Mouse (Mus musculus) heart, embryonic 16.5 days (tissue): ENCODE data around the gene Robo1. TPM values are rescaled to one million over a fixed set of nuclear protein-coding genes. Genes with fewer than 3 reads are reported as not detected.

Experiments used
- ATAC-seq: fragments of 200-750 bp; cut with Nextera tagmentation; replicated peaks from 2 replicates; pipeline ENCODE4 v1.8.0; 2017; ENCODE audit warnings: moderate number of reproducible peaks; ENCODE audit not compliant: insufficient read depth, low FRiP score; ENCODE audit errors: extremely low read depth
- H3K27ac ChIP-seq: fragments of 300-500 bp; sonication (generic); 2 replicates; pipeline ENCODE4 v1.5.1; 2014; ENCODE audit warnings: mild to moderate bottlenecking, low read length, control low read depth, moderate library complexity
- H3K27me3 ChIP-seq: fragments of 300-500 bp; sonication (generic); 2 replicates; pipeline ENCODE4 v1.6.1; 2014; ENCODE audit warnings: low read length, mixed read lengths; ENCODE audit not compliant: control insufficient read depth, insufficient read depth
- H3K36me3 ChIP-seq: fragments of 300-500 bp; sonication (generic); 2 replicates; pipeline ENCODE4 v1.6.1; 2014; ENCODE audit not compliant: control insufficient read depth, insufficient read depth
- H3K4me1 ChIP-seq: fragments of 300-500 bp; sonication (generic); 2 replicates; pipeline ENCODE4 v1.6.1; 2014; ENCODE audit warnings: low read length, mixed read lengths; ENCODE audit not compliant: control insufficient read depth, insufficient read depth
- H3K4me2 ChIP-seq: fragments of 300-500 bp; sonication (generic); 2 replicates; pipeline ENCODE4 v1.6.1; 2014; ENCODE audit warnings: low read depth, mild to moderate bottlenecking, control low read depth, low read length
- H3K4me3 ChIP-seq: fragments of 300-500 bp; sonication (generic); 2 replicates; pipeline ENCODE4 v1.5.1; 2014; ENCODE audit warnings: mild to moderate bottlenecking, control low read depth, low read length
- H3K9ac ChIP-seq: fragments of 300-500 bp; sonication (generic); 2 replicates; pipeline ENCODE4 v1.6.1; 2014; ENCODE audit warnings: low read length, control low read depth
- H3K9me3 ChIP-seq: fragments of 300-500 bp; sonication (generic); replicated peaks from 2 replicates; pipeline ENCODE4 v1.6.1; 2016; ENCODE audit warnings: low read length; ENCODE audit not compliant: control insufficient read depth
- WGBS: fragments of 180-500 bp; shearing (Covaris S2); extraction: QIAGEN DNeasy Blood & Tissue Kit; methylation state at CpG from one replicate; pipeline ENCODE4 v1.1.7; 2014; 5-methylcytosine and 5-hydroxymethylcytosine counted together
- polyA plus RNA-seq: library from polyadenylated mRNA; unstranded; fragments of >200 nt; fragmentation: Nextera tagmentation; extraction: Ambion mirVana; gene quantifications from 2 replicates; pipeline ENCODE4 v1.2.1, GENCODE M21; 2015

Robo1 gene
- polyA plus RNA-seq, 1 experiment from 2014 or later = 8.0 TPM

- Histone ChIP-seq H3K4me1 (peaks cover 11% of the 10 kb centered on the region), H3K4me3 (peak overlapping the region; percentile 46), H3K9ac (peak overlapping the region; percentile 50), H3K27me3 (no peaks in the 10 kb centered on the region), H3K9me3 (no peaks in the 10 kb centered on the region), H3K4me2 (peak overlapping the region; percentile 66), H3K27ac (peak overlapping the region; percentile 39), H3K36me3 (no peaks in the 10 kb centered on the region)
- WGBS = 26% methylated on average over 15 of the region's 15 CpGs
- peak; percentile 76 for ATAC-seq
These were observed 616.5 kb downstream of the Robo1 start for GRCm38 (mm10) chr16:72924423-72925224.

GRCm38 (mm10) chr16:72928525-72929122 lies 620.5 kb downstream of the Robo1 start:
- Histone ChIP-seq H3K9ac (no peak overlapping the region), H3K36me3 (no peaks in the 10 kb centered on the region)
- WGBS = 82% methylated on average over 6 of the region's 6 CpGs

GRCm38 (mm10) chr16:72930871-72931270 lies 622.8 kb downstream of the Robo1 start:
- H3K4me1 ChIP-seq = no peaks in the 10 kb centered on the region
- ATAC-seq = no peak
- WGBS = 79% methylated on average over 4 of the region's 4 CpGs

More at GRCm38 (mm10) chr16:72928525-72929122, 620.5 kb downstream of the Robo1 start:
- Histone ChIP-seq H3K27ac (no peak overlapping the region), H3K4me3 (no peak overlapping the region), H3K4me2 (no peak overlapping the region), H3K4me1 (peaks cover 11% of the 10 kb centered on the region), H3K27me3 (no peaks in the 10 kb centered on the region), H3K9me3 (no peaks in the 10 kb centered on the region)
- ATAC-seq = no peak

GRCm38 (mm10) chr16:72934908-72935307 lies 626.8 kb downstream of the Robo1 start:
- Histone ChIP-seq H3K9me3 (no peaks in the 10 kb centered on the region), H3K4me2 (no peak overlapping the region), H3K4me1 (no peaks in the 10 kb centered on the region), H3K27ac (no peak overlapping the region), H3K36me3 (no peaks in the 10 kb centered on the region), H3K27me3 (no peaks in the 10 kb centered on the region), H3K4me3 (no peak overlapping the region), H3K9ac (no peak overlapping the region)
- no peak for ATAC-seq

More at GRCm38 (mm10) chr16:72930871-72931270, 622.8 kb downstream of the Robo1 start:
- Histone ChIP-seq H3K27me3 (no peaks in the 10 kb centered on the region), H3K4me2 (no peak overlapping the region), H3K36me3 (no peaks in the 10 kb centered on the region), H3K27ac (no peak overlapping the region), H3K4me3 (no peak overlapping the region), H3K9ac (no peak overlapping the region), H3K9me3 (no peaks in the 10 kb centered on the region)

GRCm38 (mm10) chr16:72937183-72937582 lies 629.1 kb downstream of the Robo1 start:
- Histone ChIP-seq H3K27me3 (no peaks in the 10 kb centered on the region), H3K36me3 (no peaks in the 10 kb centered on the region), H3K4me2 (no peak overlapping the region), H3K4me1 (no peaks in the 10 kb centered on the region), H3K9me3 (no peaks in the 10 kb centered on the region), H3K9ac (no peak overlapping the region), H3K4me3 (no peak overlapping the region), H3K27ac (no peak overlapping the region)
- ATAC-seq = no peak
- 45% methylated on average over 3 of the region's 3 CpGs for WGBS

GRCm38 (mm10) chr16:72939862-72940261 lies 631.8 kb downstream of the Robo1 start:
- no peak for ATAC-seq
- 87% methylated on average over 3 of the region's 3 CpGs for WGBS

GRCm38 (mm10) chr16:72940786-72941185 lies 632.7 kb downstream of the Robo1 start:
- Histone ChIP-seq H3K9me3 (no peaks in the 10 kb centered on the region), H3K27ac (no peak overlapping the region), H3K4me1 (no peaks in the 10 kb centered on the region), H3K36me3 (no peaks in the 10 kb centered on the region), H3K4me2 (no peak overlapping the region), H3K9ac (no peak overlapping the region), H3K4me3 (no peak overlapping the region), H3K27me3 (no peaks in the 10 kb centered on the region)
- no peak for ATAC-seq
- 84% methylated on average over 8 of the region's 8 CpGs for WGBS

More at GRCm38 (mm10) chr16:72939862-72940261, 631.8 kb downstream of the Robo1 start:
- no peaks in the 10 kb centered on the region for H3K9me3 ChIP-seq
- H3K27me3 ChIP-seq = no peaks in the 10 kb centered on the region
- H3K4me2 ChIP-seq = no peak overlapping the region
- no peak overlapping the region for H3K9ac ChIP-seq
- no peak overlapping the region for H3K27ac ChIP-seq
- H3K4me3 ChIP-seq = no peak overlapping the region
- H3K36me3 ChIP-seq = no peaks in the 10 kb centered on the region
- H3K4me1 ChIP-seq = no peaks in the 10 kb centered on the region

- no peaks in the 10 kb centered on the region for H3K4me1 ChIP-seq
- H3K27ac ChIP-seq = no peak overlapping the region
- WGBS = 87% methylated on average over 4 of the region's 4 CpGs
- ATAC-seq = no peak
- no peak overlapping the region for H3K9ac ChIP-seq
- H3K27me3 ChIP-seq = no peaks in the 10 kb centered on the region
- H3K4me2 ChIP-seq = no peak overlapping the region
- no peaks in the 10 kb centered on the region for H3K36me3 ChIP-seq
- H3K9me3 ChIP-seq = no peaks in the 10 kb centered on the region
- H3K4me3 ChIP-seq = no peak overlapping the region
These were observed 636.3 kb downstream of the Robo1 start for GRCm38 (mm10) chr16:72944403-72944802.

- no peak overlapping the region for H3K4me3 ChIP-seq
- no peaks in the 10 kb centered on the region for H3K27me3 ChIP-seq
- no peaks in the 10 kb centered on the region for H3K4me1 ChIP-seq
- H3K27ac ChIP-seq = no peak overlapping the region
- no peaks in the 10 kb centered on the region for H3K9me3 ChIP-seq
- H3K36me3 ChIP-seq = no peaks in the 10 kb centered on the region
- no peak for ATAC-seq
- H3K9ac ChIP-seq = no peak overlapping the region
- no peak overlapping the region for H3K4me2 ChIP-seq
- 79% methylated on average over 6 of the region's 6 CpGs for WGBS
These were observed 643.9 kb downstream of the Robo1 start for GRCm38 (mm10) chr16:72951969-72952368.
